ENCODE assay signal across 11 mouse cellular contexts in genomic region chr14:26867356-26867755, GRCm38 (mm10). TPM values are rescaled to one million over a fixed set of nuclear protein-coding genes. Genes with fewer than 3 reads are reported as not detected.
DNase-seq lines count a peak whose midpoint lies in the region; ATAC-seq and TF ChIP-seq lines count a peak whose summit lies in the region.
"Had no signal": no experiment of that assay in that cellular context is flagged by ENCODE, and none has a peak within 500 bp of the region (broad histone marks: within the 10 kb centered on the region; RNA-seq: fewer than 3 reads in every experiment).

No protein-coding gene starts in this region.

- H3K36me3 ChIP-seq in liver, adult 2 months (ENCODE audit: control insufficient read depth, insufficient read depth, low read length), result no peaks in the 10 kb centered on the region
- no peaks in the 10 kb centered on the region for H3K36me3 ChIP-seq in liver, embryonic 11.5 days (ENCODE audit: control insufficient read depth, insufficient read depth, low read length)
- H3K36me3 ChIP-seq in CH12.LX (replicated peaks in 1 of 2; ENCODE audit: control insufficient read depth in 1 of 2, insufficient read depth in 1 of 2, low read length in 1 of 2), result no peaks in the 10 kb centered on the region
- no peaks in the 10 kb centered on the region for H3K36me3 ChIP-seq in limb, embryonic 11.5 days (ENCODE audit: control insufficient read depth, insufficient read depth, low read length)
- H3K36me3 ChIP-seq: heart, embryonic 15.5 days; lung, embryonic 15.5 days; midbrain, embryonic 15.5 days had no signal

- no peak overlapping the region for H3K9ac ChIP-seq in liver, adult 2 months (ENCODE audit: low read depth, low read length)
- no peak overlapping the region for H3K9ac ChIP-seq in liver, embryonic 11.5 days (ENCODE audit: low read depth, low read length)
- no peak overlapping the region for H3K9ac ChIP-seq in CH12.LX (ENCODE audit: insufficient read depth, low read depth)
- H3K9ac ChIP-seq in limb, embryonic 11.5 days (ENCODE audit: low read length), result no peak overlapping the region
- H3K9ac ChIP-seq: heart, embryonic 15.5 days; lung, embryonic 15.5 days; midbrain, embryonic 15.5 days had no signal

- no peak overlapping the region for H3K4me2 ChIP-seq in liver, embryonic 11.5 days
- no peak overlapping the region for H3K4me2 ChIP-seq in CH12.LX (ENCODE audit: insufficient read depth, low read depth, poor library complexity, severe bottlenecking)
- no peak overlapping the region for H3K4me2 ChIP-seq in limb, embryonic 11.5 days (ENCODE audit: low read depth, severe bottlenecking)
- H3K4me2 ChIP-seq: heart, embryonic 15.5 days; lung, embryonic 15.5 days; midbrain, embryonic 15.5 days had no signal

- in situ Hi-C loops in CH12.LX (cut with MboI; ENCODE audit: low pct_ligation_motif_present, low pct_unique_long_range_greater_than_20kb, low sequenced_read_pairs), result no loop called here

- no peak; the same call in none of the 2 replicates for TF ChIP-seq RAD21 in CH12.LX (IDR thresholded peaks at IDR 0.05; ENCODE audit: low read depth, low read length)

- no peak for DNase-seq in liver, adult 2 months (ENCODE audit: extremely low read depth, low read depth, low spot score)
- no peak for DNase-seq in liver, embryonic 11.5 days (ENCODE audit: low spot score)
- DNase-seq in CH12.LX (ENCODE audit: extremely low read depth) (peak; percentile 12), MEL-GATA-1-ER (ENCODE audit: extremely low read depth, low read depth) (peak; percentile 18)
- DNase-seq in limb, embryonic 11.5 days (ENCODE audit: low spot score), result peak; percentile 33
- no peak for DNase-seq in adrenal gland, postnatal 4 days (ENCODE audit: low spot score in 2 of 2)
- DNase-seq in layer of hippocampus, postnatal 25 days (ENCODE audit: extremely low spot score in 1 of 2, low spot score in 1 of 2), result no peak
- DNase-seq: kidney, adult 11 months had no signal

- dilution Hi-C loops in CH12.LX (cut with MboI; ENCODE audit: extremely low pct_ligation_motif_present, extremely low pct_unique_long_range_greater_than_20kb, low sequenced_read_pairs), result no loop called here

- H3K27ac ChIP-seq in liver, adult 2 months (replicated peaks; ENCODE audit: insufficient read depth, low read depth, low read length), result no peak overlapping the region
- no peak overlapping the region for H3K27ac ChIP-seq in liver, embryonic 11.5 days (ENCODE audit: low read depth, low read length)
- H3K27ac ChIP-seq in CH12.LX (ENCODE audit: insufficient read depth, low read depth), result no peak overlapping the region
- no peak overlapping the region for H3K27ac ChIP-seq in limb, embryonic 11.5 days (replicated peaks; ENCODE audit: low read depth, low read length)
- H3K27ac ChIP-seq: heart, embryonic 15.5 days; lung, embryonic 15.5 days; midbrain, embryonic 15.5 days had no signal

- TF ChIP-seq POLR2A in liver, adult 2 months (IDR thresholded peaks at IDR 0.05; ENCODE audit: extremely low read depth, insufficient read depth, low read length), result no peak
- TF ChIP-seq POLR2A in CH12.LX (IDR thresholded peaks at IDR 0.05; ENCODE audit: low read depth, low read length), result no peak

- H3K27me3 ChIP-seq in liver, adult 2 months (ENCODE audit: control insufficient read depth, insufficient read depth, low read length), result no peaks in the 10 kb centered on the region
- no peaks in the 10 kb centered on the region for H3K27me3 ChIP-seq in liver, embryonic 11.5 days (replicated peaks; ENCODE audit: control insufficient read depth, insufficient read depth, low read length)
- H3K27me3 ChIP-seq in CH12.LX (replicated peaks), result no peaks in the 10 kb centered on the region
- H3K27me3 ChIP-seq in limb, embryonic 11.5 days (ENCODE audit: control insufficient read depth, insufficient read depth, low read length), result no peaks in the 10 kb centered on the region
- H3K27me3 ChIP-seq: heart, embryonic 15.5 days; lung, embryonic 15.5 days; midbrain, embryonic 15.5 days had no signal

- WGBS in liver, adult 2 months, result 73% methylated on average over 9 of the region's 9 CpGs
- 62% methylated on average over 9 of the region's 9 CpGs for WGBS in liver, embryonic 11.5 days
- 71% methylated on average over 9 of the region's 9 CpGs for WGBS in limb, embryonic 11.5 days

- no peaks in the 10 kb centered on the region for H3K4me1 ChIP-seq in liver, adult 2 months (ENCODE audit: control insufficient read depth, insufficient read depth, low read length)
- no peaks in the 10 kb centered on the region for H3K4me1 ChIP-seq in liver, embryonic 11.5 days (replicated peaks; ENCODE audit: control insufficient read depth, insufficient read depth, low read length)
- peaks cover 3 to 4% of the 10 kb centered on the region in 2 experiments; a peak in 3 of 4 replicates for H3K4me1 ChIP-seq in CH12.LX (ENCODE audit: control insufficient read depth in 1 of 2, insufficient read depth in 2 of 2)
- H3K4me1 ChIP-seq in limb, embryonic 11.5 days (ENCODE audit: control insufficient read depth, insufficient read depth, low read length), result no peaks in the 10 kb centered on the region
- H3K4me1 ChIP-seq: heart, embryonic 15.5 days; lung, embryonic 15.5 days; midbrain, embryonic 15.5 days had no signal

- no peaks in the 10 kb centered on the region for H3K79me2 ChIP-seq in liver, adult 2 months (ENCODE audit: control insufficient read depth, insufficient read depth, low read length)
- no peaks in the 10 kb centered on the region for H3K79me2 ChIP-seq in CH12.LX (replicated peaks; ENCODE audit: control insufficient read depth, extremely low read depth, insufficient read depth, poor library complexity, severe bottlenecking)

- ATAC-seq in liver, embryonic 11.5 days (replicated peaks; ENCODE audit: low FRiP score), result no peak
- ATAC-seq in limb, embryonic 11.5 days (ENCODE audit: insufficient number of reproducible peaks, low FRiP score, low TSS enrichment, low read depth), result no peak
- ATAC-seq: midbrain, embryonic 15.5 days had no signal

- TF ChIP-seq EP300 in CH12.LX (IDR thresholded peaks at IDR 0.05; ENCODE audit: low read length), result no peak

- no peak overlapping the region for H3K4me3 ChIP-seq in liver, adult 2 months (ENCODE audit: insufficient read depth, low read depth, low read length)
- no peak overlapping the region for H3K4me3 ChIP-seq in liver, embryonic 11.5 days (ENCODE audit: low read depth, low read length)
- H3K4me3 ChIP-seq in CH12.LX (replicated peaks in 1 of 3; ENCODE audit: low read depth in 2 of 3, low read length in 2 of 3, poor library complexity in 1 of 3), result no peak overlapping the region
- H3K4me3 ChIP-seq in limb, embryonic 11.5 days (ENCODE audit: low read depth, low read length), result no peak overlapping the region
- H3K4me3 ChIP-seq: heart, embryonic 15.5 days; lung, embryonic 15.5 days; midbrain, embryonic 15.5 days had no signal

- no peaks in the 10 kb centered on the region for H3K9me3 ChIP-seq in liver, embryonic 11.5 days (ENCODE audit: control insufficient read depth, low read length)
- no peaks in the 10 kb centered on the region for H3K9me3 ChIP-seq in CH12.LX (replicated peaks; ENCODE audit: low read length)
- H3K9me3 ChIP-seq in limb, embryonic 11.5 days (ENCODE audit: control insufficient read depth, low read length), result no peaks in the 10 kb centered on the region
- H3K9me3 ChIP-seq: heart, embryonic 15.5 days; lung, embryonic 15.5 days; midbrain, embryonic 15.5 days had no signal

- peak; percentile 52 for TF ChIP-seq CTCF in liver, adult 2 months (IDR thresholded peaks at IDR 0.05; ENCODE audit: low read depth, low read length)
- TF ChIP-seq CTCF in CH12.LX (conservative IDR thresholded peaks at IDR 0.05 in 1 of 2, IDR thresholded peaks at IDR 0.05 in 1 of 2; ENCODE audit: low read depth in 2 of 2, low read length in 2 of 2), result peak in 1 of 2 experiments; percentile 51; a peak in 2 of 4 replicates

TF ChIP-seq in CH12.LX, 34 proteins besides CTCF, POLR2A, EP300 and RAD21:
- TF ChIP-seq KAT2A (IDR thresholded peaks at IDR 0.05; ENCODE audit: insufficient replicate concordance, low read length) (no peak), ELF1 (IDR thresholded peaks at IDR 0.05; ENCODE audit: low read depth, low read length) (no peak), JUND (conservative IDR thresholded peaks at IDR 0.05; ENCODE audit: low read depth, low read length) (no peak), SMC3 (IDR thresholded peaks at IDR 0.05; ENCODE audit: low read depth, low read length) (peak; percentile 34; the same call in 1 of the 2 replicates), HCFC1 (IDR thresholded peaks at IDR 0.05; ENCODE audit: low read depth, low read length) (no peak)

RNA-seq across cellular contexts. Expression of gene Asb14, which starts 27.0 kb away (rescaled TPM):
- 0.09 TPM in 1 of 2 replicates, not detected in the other for total RNA-seq in liver, adult 2 months (2014; rRNA removed)
- polyA plus RNA-seq in liver, adult 2 months (2012; rRNA removed), result not detected in 2 replicates
- not detected in 2 replicates for polyA plus RNA-seq in liver, embryonic 11.5 days (2014; fragmentation: Nextera tagmentation; extraction: Ambion mirVana)
- total RNA-seq in CH12.LX (2012; rRNA removed) (not detected in 2 replicates), CH12.LX (2014; rRNA removed) (not detected in 2 replicates)
- polyA plus RNA-seq in CH12.LX (2012; ENCODE audit: insufficient read length, low read depth), result not detected in 2 replicates
- polyA plus RNA-seq in limb, embryonic 11.5 days (2014; fragmentation: Nextera tagmentation; extraction: Ambion mirVana), result 0.11 and 0.13 TPM in 2 replicates
- under 1 TPM; 0.20 to 0.79 TPM for total RNA-seq in adrenal gland, postnatal 4 days (2021)
- total RNA-seq in layer of hippocampus, postnatal 25 days (2021), result not detected

Comparison
In these comparisons a context has a peak if more than half of its experiments do, and no peak if none do; other contexts are left out.
1. DNase-seq: peak in CH12.LX (single experiment), MEL-GATA-1-ER (single experiment) and limb, embryonic 11.5 days (single experiment); none in liver, adult 2 months (single experiment), liver, embryonic 11.5 days (single experiment), adrenal gland, postnatal 4 days (0 of 2) and layer of hippocampus, postnatal 25 days (0 of 2).